Mouse (Mus musculus): ENCODE data around the gene Nhlh2. TPM values are rescaled to one million over a fixed set of nuclear protein-coding genes. Genes with fewer than 3 reads are reported as not detected.

Gene Nhlh2
- polyA plus RNA-seq (2015; fragmentation: Nextera tagmentation; extraction: Ambion mirVana): 19.0 and 19.6 TPM in 2 replicates

- Histone ChIP-seq H3K4me3 (replicated peaks; ENCODE audit: low read length) (peak within 1 kb of the TSS; percentile 50), H3K27me3 (replicated peaks; ENCODE audit: control insufficient read depth, insufficient read depth, low read length) (peaks cover 10% of the 10 kb centered on the region), H3K27ac (ENCODE audit: low read length) (peak within 1 kb of the TSS; percentile 50), H3K9me3 (ENCODE audit: control insufficient read depth, low read length) (no peaks in the 10 kb centered on the region), H3K4me1 (replicated peaks; ENCODE audit: control insufficient read depth, insufficient read depth, low read length) (peaks cover 19% of the 10 kb centered on the region), H3K9ac (replicated peaks; ENCODE audit: low read depth, low read length) (peak within 1 kb of the TSS; percentile 70), H3K4me2 (ENCODE audit: low read length) (peak within 1 kb of the TSS; percentile 68), H3K36me3 (ENCODE audit: control insufficient read depth, insufficient read depth) (no peaks in the 10 kb centered on the region)
- 13% methylated on average over 2 of the region's 2 CpGs for WGBS
- ATAC-seq: peak; percentile 47
These were observed at the start of gene Nhlh2 for GRCm38 (mm10) chr3:102009926-102010381. Nhlh2 (plus strand) TSS chr3:102010076.

DNA sequence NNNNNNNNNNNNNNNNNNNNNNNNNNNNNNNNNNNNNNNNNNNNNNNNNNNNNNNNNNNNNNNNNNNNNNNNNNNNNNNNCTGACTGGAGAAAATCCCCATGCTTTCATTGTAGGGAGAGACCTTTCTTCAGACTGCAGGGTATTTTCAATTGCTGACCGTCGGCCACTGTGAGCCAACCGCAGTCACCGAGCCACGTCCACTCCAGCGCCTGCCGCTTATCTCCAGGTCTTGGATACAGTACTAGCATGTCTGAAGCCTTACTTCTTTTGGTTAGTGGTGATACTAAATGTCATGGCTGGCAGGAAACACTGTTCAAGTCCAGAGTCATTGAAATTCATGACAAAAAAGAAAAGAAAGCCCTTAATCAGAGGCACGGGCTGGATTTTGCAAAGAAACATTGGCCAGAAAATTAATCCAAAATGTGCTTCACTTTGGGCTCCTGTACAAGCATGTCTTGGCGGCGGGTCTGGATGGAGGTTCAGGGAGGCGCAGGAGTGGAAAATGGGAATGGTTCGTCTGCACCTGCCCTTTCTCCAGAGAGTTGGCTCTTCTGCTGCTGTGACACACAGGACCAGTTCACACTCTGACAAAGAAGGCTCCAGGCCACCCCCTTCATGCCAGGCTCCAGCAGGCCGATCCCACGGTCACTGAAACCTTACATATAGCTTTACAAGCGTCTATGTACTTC lies 48.6 kb upstream of the Nhlh2 start:
- ATAC-seq: no peak
- H3K27ac ChIP-seq (ENCODE audit: low read length): no peak overlapping the region
- no peak overlapping the region for H3K4me2 ChIP-seq (ENCODE audit: low read length)
- peaks cover 18% of the 10 kb centered on the region for H3K4me1 ChIP-seq (replicated peaks; ENCODE audit: control insufficient read depth, insufficient read depth, low read length)
- 64% methylated on average over 15 of the region's 15 CpGs for WGBS
- H3K9ac ChIP-seq (replicated peaks; ENCODE audit: low read depth, low read length): no peak overlapping the region
- no peak overlapping the region for H3K4me3 ChIP-seq (replicated peaks; ENCODE audit: low read length)
- no peaks in the 10 kb centered on the region for H3K9me3 ChIP-seq (ENCODE audit: control insufficient read depth, low read length)
- H3K36me3 ChIP-seq (ENCODE audit: control insufficient read depth, insufficient read depth): no peaks in the 10 kb centered on the region
- no peaks in the 10 kb centered on the region for H3K27me3 ChIP-seq (replicated peaks; ENCODE audit: control insufficient read depth, insufficient read depth, low read length)

DNA sequence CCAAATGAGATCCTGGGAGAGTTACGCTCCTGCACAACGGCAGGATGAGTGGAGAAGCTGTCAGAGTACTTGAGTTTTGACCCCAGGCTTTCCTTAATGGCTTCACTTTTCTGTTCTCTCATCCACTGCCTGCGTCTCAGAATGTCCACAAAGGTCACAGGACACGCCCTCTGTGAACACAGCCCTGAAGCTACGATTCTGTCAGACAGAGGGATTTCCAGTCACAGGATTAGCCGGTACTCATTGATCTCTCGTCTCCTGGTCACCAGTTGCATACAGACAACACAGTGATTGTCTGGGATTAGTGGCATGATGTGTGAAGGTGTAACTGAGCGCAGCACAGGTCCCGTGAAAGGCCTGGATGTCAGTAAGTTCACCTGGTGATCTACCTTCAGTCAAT lies 46.4 kb upstream of the Nhlh2 start:
- no peaks in the 10 kb centered on the region for H3K36me3 ChIP-seq (ENCODE audit: control insufficient read depth, insufficient read depth)
- WGBS: 30% methylated on average over 9 of the region's 9 CpGs
- H3K4me2 ChIP-seq (ENCODE audit: low read length): no peak overlapping the region
- no peaks in the 10 kb centered on the region for H3K27me3 ChIP-seq (replicated peaks; ENCODE audit: control insufficient read depth, insufficient read depth, low read length)
- ATAC-seq: no peak
- no peak overlapping the region for H3K9ac ChIP-seq (replicated peaks; ENCODE audit: low read depth, low read length)
- peaks cover 27% of the 10 kb centered on the region for H3K4me1 ChIP-seq (replicated peaks; ENCODE audit: control insufficient read depth, insufficient read depth, low read length)
- no peaks in the 10 kb centered on the region for H3K9me3 ChIP-seq (ENCODE audit: control insufficient read depth, low read length)
- H3K4me3 ChIP-seq (replicated peaks; ENCODE audit: low read length): no peak overlapping the region
- no peak overlapping the region for H3K27ac ChIP-seq (ENCODE audit: low read length)

GRCm38 (mm10) chr3:101964352-101964751 lies 45.5 kb upstream of the Nhlh2 start:
- H3K27ac ChIP-seq (ENCODE audit: low read length): no peak overlapping the region
- H3K4me3 ChIP-seq (replicated peaks; ENCODE audit: low read length): no peak overlapping the region
- ATAC-seq: peak; percentile 37; the same call in 1 of the 2 replicates
- no peaks in the 10 kb centered on the region for H3K36me3 ChIP-seq (ENCODE audit: control insufficient read depth, insufficient read depth)
- H3K4me1 ChIP-seq (replicated peaks; ENCODE audit: control insufficient read depth, insufficient read depth, low read length): peaks cover 25% of the 10 kb centered on the region
- H3K9ac ChIP-seq (replicated peaks; ENCODE audit: low read depth, low read length): no peak overlapping the region
- no peaks in the 10 kb centered on the region for H3K9me3 ChIP-seq (ENCODE audit: control insufficient read depth, low read length)
- H3K27me3 ChIP-seq (replicated peaks; ENCODE audit: control insufficient read depth, insufficient read depth, low read length): no peaks in the 10 kb centered on the region
- H3K4me2 ChIP-seq (ENCODE audit: low read length): no peak overlapping the region
- WGBS: 21% methylated on average over 7 of the region's 7 CpGs

GRCm38 (mm10) chr3:101966825-101967558 lies 42.9 kb upstream of the Nhlh2 start:
- Histone ChIP-seq H3K4me2 (ENCODE audit: low read length) (no peak overlapping the region), H3K4me1 (replicated peaks; ENCODE audit: control insufficient read depth, insufficient read depth, low read length) (peaks cover 14% of the 10 kb centered on the region), H3K36me3 (ENCODE audit: control insufficient read depth, insufficient read depth) (no peaks in the 10 kb centered on the region), H3K27ac (ENCODE audit: low read length) (no peak overlapping the region), H3K9ac (replicated peaks; ENCODE audit: low read depth, low read length) (no peak overlapping the region), H3K9me3 (ENCODE audit: control insufficient read depth, low read length) (no peaks in the 10 kb centered on the region), H3K27me3 (replicated peaks; ENCODE audit: control insufficient read depth, insufficient read depth, low read length) (no peaks in the 10 kb centered on the region), H3K4me3 (replicated peaks; ENCODE audit: low read length) (no peak overlapping the region)
- 23% methylated on average over 3 of the region's 3 CpGs for WGBS
- ATAC-seq: peak; percentile 69

DNA sequence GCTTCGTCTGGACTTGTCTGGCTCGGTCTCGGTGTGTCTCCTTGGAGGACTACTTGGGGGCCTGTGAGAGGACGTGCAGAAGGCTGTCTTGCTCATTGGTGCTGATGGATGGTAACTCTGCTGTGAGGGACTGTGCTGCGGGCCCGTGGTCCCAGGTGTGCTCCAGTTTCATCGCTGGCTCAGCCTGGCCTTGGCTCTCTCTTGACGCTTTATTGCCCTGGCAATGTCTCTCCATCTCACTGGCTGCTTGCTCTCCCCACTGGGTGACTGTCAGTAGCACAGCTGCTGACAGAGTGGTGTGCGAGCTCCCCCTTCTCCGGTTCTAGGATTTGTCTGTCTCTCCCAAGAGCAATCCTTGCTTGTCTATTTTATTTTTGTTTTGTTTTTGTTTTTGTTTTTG lies 34.5 kb upstream of the Nhlh2 start:
- no peaks in the 10 kb centered on the region for H3K36me3 ChIP-seq (ENCODE audit: control insufficient read depth, insufficient read depth)
- H3K9me3 ChIP-seq (ENCODE audit: control insufficient read depth, low read length): no peaks in the 10 kb centered on the region
- no peak overlapping the region for H3K4me3 ChIP-seq (replicated peaks; ENCODE audit: low read length)
- H3K4me1 ChIP-seq (replicated peaks; ENCODE audit: control insufficient read depth, insufficient read depth, low read length): peaks cover 7% of the 10 kb centered on the region; the same call in 1 of the 2 replicates
- H3K4me2 ChIP-seq (ENCODE audit: low read length): no peak overlapping the region
- H3K27ac ChIP-seq (ENCODE audit: low read length): no peak overlapping the region
- H3K27me3 ChIP-seq (replicated peaks; ENCODE audit: control insufficient read depth, insufficient read depth, low read length): no peaks in the 10 kb centered on the region
- 94% methylated on average over 10 of the region's 10 CpGs for WGBS
- ATAC-seq: no peak
- H3K9ac ChIP-seq (replicated peaks; ENCODE audit: low read depth, low read length): no peak overlapping the region

GRCm38 (mm10) chr3:101978299-101978994 lies 31.4 kb upstream of the Nhlh2 start:
- 0 out of 2 replicates have a peak, but pooled peaks have one; percentile 49 for ATAC-seq
- H3K4me1 ChIP-seq (replicated peaks; ENCODE audit: control insufficient read depth, insufficient read depth, low read length): peaks cover 7% of the 10 kb centered on the region; the same call in 1 of the 2 replicates
- 57% methylated on average over 10 of the region's 10 CpGs for WGBS
- H3K9ac ChIP-seq (replicated peaks; ENCODE audit: low read depth, low read length): no peak overlapping the region
- no peaks in the 10 kb centered on the region for H3K27me3 ChIP-seq (replicated peaks; ENCODE audit: control insufficient read depth, insufficient read depth, low read length)
- no peaks in the 10 kb centered on the region for H3K9me3 ChIP-seq (ENCODE audit: control insufficient read depth, low read length)
- H3K4me2 ChIP-seq (ENCODE audit: low read length): no peak overlapping the region
- no peaks in the 10 kb centered on the region for H3K36me3 ChIP-seq (ENCODE audit: control insufficient read depth, insufficient read depth)
- peak overlapping the region; percentile 48; the same call in 1 of the 2 replicates for H3K27ac ChIP-seq (ENCODE audit: low read length)
- H3K4me3 ChIP-seq (replicated peaks; ENCODE audit: low read length): no peak overlapping the region

DNA sequence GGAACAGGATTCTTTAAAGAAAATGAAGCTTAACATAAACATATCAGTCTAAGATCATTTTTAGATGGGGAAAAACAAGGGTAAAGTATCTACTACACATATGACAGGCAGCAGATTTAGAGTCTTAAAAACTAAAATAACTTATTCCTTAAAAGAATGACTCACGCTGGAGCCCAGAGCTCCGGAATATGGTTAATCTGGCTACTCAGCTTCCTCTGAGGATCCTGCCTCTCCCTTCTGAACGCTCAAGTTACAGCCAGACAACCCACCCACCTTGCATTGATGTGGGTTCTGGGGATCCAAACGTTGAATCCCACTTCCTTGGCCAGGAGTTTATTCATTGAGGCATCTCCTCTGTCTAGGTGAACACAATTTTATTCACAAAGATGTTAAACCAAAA lies 26.0 kb upstream of the Nhlh2 start:
- Histone ChIP-seq H3K4me3 (replicated peaks; ENCODE audit: low read length) (no peak overlapping the region), H3K27ac (ENCODE audit: low read length) (no peak overlapping the region), H3K36me3 (ENCODE audit: control insufficient read depth, insufficient read depth) (no peaks in the 10 kb centered on the region), H3K27me3 (replicated peaks; ENCODE audit: control insufficient read depth, insufficient read depth, low read length) (no peaks in the 10 kb centered on the region), H3K4me1 (replicated peaks; ENCODE audit: control insufficient read depth, insufficient read depth, low read length) (no peaks in the 10 kb centered on the region), H3K9ac (replicated peaks; ENCODE audit: low read depth, low read length) (no peak overlapping the region), H3K9me3 (ENCODE audit: control insufficient read depth, low read length) (no peaks in the 10 kb centered on the region), H3K4me2 (ENCODE audit: low read length) (no peak overlapping the region)
- no peak for ATAC-seq
- WGBS: 67% methylated on average over 4 of the region's 4 CpGs

GRCm38 (mm10) chr3:101985634-101986033 lies 24.2 kb upstream of the Nhlh2 start:
- no peak overlapping the region for H3K4me2 ChIP-seq (ENCODE audit: low read length)
- no peak overlapping the region for H3K4me3 ChIP-seq (replicated peaks; ENCODE audit: low read length)
- H3K36me3 ChIP-seq (ENCODE audit: control insufficient read depth, insufficient read depth): no peaks in the 10 kb centered on the region
- no peaks in the 10 kb centered on the region for H3K27me3 ChIP-seq (replicated peaks; ENCODE audit: control insufficient read depth, insufficient read depth, low read length)
- no peak for ATAC-seq
- H3K9me3 ChIP-seq (ENCODE audit: control insufficient read depth, low read length): no peaks in the 10 kb centered on the region
- no peaks in the 10 kb centered on the region for H3K4me1 ChIP-seq (replicated peaks; ENCODE audit: control insufficient read depth, insufficient read depth, low read length)
- H3K27ac ChIP-seq (ENCODE audit: low read length): no peak overlapping the region
- no peak overlapping the region for H3K9ac ChIP-seq (replicated peaks; ENCODE audit: low read depth, low read length)
- WGBS: 77% methylated on average over 8 of the region's 8 CpGs

Data from forebrain, embryonic 16.5 days (tissue).